Mouse (Mus musculus): ENCODE measurements around the gene Ube2q2. TPM values are rescaled to one million over a fixed set of nuclear protein-coding genes. Genes with fewer than 3 reads are reported as not detected.

The Ube2q2 gene
- total and polyA plus RNA-seq, 2 experiments from 2014 or later: 24.7 to 35.5 TPM

DNA sequence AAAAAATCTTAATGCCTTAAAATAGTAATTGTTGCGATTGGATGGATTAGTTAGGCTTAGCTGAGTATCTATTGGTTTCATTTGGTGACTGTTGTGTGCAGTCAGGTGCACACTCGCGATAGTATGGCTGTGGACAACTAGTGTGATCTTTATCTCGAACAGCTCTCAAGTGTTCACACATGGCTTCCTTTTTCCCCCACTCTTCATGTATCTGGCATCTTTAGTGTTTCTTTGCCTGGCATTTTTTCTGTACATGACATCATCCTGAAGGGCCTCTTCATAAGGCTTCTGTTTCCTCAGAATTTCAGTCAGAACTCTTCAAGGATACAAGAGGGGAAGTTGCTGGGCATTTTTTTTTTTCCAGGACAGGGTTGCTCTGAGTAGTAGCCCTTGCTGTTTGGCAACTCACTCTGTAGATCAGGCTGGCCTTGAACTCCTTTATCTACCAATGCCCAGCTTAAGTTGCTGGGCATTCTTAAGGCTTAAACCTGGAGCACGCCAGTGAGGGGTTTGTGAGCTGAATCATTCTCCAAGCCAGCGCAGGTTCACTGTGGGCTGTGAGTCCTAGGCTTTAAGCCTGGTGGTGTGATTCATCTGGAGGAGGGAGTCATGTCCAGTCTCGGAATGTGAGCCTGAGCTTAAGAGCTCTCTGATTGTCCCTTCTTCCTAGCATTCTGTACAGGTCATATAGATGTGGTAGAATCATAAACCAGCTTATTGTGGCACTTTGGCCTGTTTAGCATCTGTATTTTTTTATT, 22.2 kb downstream of the Ube2q2 start:
- no peak overlapping the region for H3K4me3 ChIP-seq (ENCODE audit: low read length)
- H3K27me3 ChIP-seq (ENCODE audit: insufficient read depth, low read length): no peaks in the 10 kb centered on the region
- DNase-seq (ENCODE audit: low spot score) (no peak), ATAC-seq (no peak)
- no peak overlapping the region for H3K9ac ChIP-seq (replicated peaks; ENCODE audit: low read length)
- no peaks in the 10 kb centered on the region for H3K9me3 ChIP-seq (ENCODE audit: low read length)
- H3K27ac ChIP-seq: no peak overlapping the region
- WGBS: 94% methylated on average over 7 of the region's 7 CpGs
- no peak overlapping the region for H3K4me2 ChIP-seq (ENCODE audit: low read depth, low read length)
- no peak for TF ChIP-seq CTCF (IDR thresholded peaks at IDR 0.05; ENCODE audit: low read depth)
- 0 out of 2 replicates have a peak, but pooled peaks cover 3% of the 10 kb centered on the region for H3K36me3 ChIP-seq (ENCODE audit: insufficient read depth, low read length)
- no peaks in the 10 kb centered on the region for H3K4me1 ChIP-seq (ENCODE audit: insufficient read depth, low read length)

DNA sequence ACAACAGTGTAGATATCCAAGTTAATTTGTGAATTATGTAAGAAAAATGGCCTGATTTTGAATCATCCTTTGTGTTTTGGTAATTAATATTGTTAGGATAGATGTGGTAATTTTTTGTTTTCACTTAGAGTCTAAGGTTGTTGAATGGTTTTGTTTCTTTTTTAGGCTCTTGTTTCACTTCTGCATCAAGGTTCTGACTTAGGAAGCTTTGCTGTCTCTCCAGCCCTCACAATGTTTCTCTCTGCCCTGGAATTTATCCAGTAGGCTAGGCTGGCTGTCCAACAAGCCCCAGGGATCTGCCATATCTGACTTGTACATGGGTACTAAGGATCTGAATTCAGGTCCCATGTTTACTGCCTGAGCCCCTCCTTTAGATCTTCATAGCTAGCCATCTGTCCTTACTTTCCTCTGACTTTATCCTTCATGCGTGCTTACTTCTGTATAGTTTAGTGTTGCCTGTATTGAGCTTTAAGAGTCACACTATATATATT, 23.6 kb downstream of the Ube2q2 start:
- H3K9ac ChIP-seq (replicated peaks; ENCODE audit: low read length): no peak overlapping the region
- TF ChIP-seq CTCF (IDR thresholded peaks at IDR 0.05; ENCODE audit: low read depth): no peak
- H3K9me3 ChIP-seq (ENCODE audit: low read length): no peaks in the 10 kb centered on the region
- ATAC-seq (no peak), DNase-seq (ENCODE audit: low spot score) (no peak)
- no peak overlapping the region for H3K4me3 ChIP-seq (ENCODE audit: low read length)
- WGBS: 93% methylated on average over 1 of the region's 1 CpGs
- no peaks in the 10 kb centered on the region for H3K36me3 ChIP-seq (ENCODE audit: insufficient read depth, low read length)
- H3K27me3 ChIP-seq (ENCODE audit: insufficient read depth, low read length): no peaks in the 10 kb centered on the region
- no peak overlapping the region for H3K27ac ChIP-seq
- no peaks in the 10 kb centered on the region for H3K4me1 ChIP-seq (ENCODE audit: insufficient read depth, low read length)
- no peak overlapping the region for H3K4me2 ChIP-seq (ENCODE audit: low read depth, low read length)

DNA sequence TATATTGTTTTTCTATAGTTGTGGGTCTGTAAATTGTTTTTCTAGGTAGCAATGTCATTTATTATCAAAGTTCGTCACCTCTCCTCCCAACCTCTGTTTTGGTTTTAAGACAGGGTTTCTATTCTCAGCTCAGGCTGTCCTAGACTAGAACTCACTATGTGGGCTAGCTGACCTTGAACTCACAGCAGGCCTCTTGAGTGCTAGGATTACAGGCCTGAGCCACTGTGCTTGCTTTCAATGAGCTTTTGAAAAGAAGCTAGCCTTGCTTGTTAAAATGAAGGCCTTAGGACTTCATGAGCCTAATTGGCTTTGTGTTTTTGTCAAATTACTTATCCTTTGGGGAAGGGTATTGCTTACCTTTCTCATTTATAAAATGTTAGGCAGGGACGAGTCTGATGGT, 25.6 kb downstream of the Ube2q2 start:
- Histone ChIP-seq H3K9ac (replicated peaks; ENCODE audit: low read length) (no peak overlapping the region), H3K27me3 (ENCODE audit: insufficient read depth, low read length) (no peaks in the 10 kb centered on the region), H3K9me3 (ENCODE audit: low read length) (no peaks in the 10 kb centered on the region), H3K4me1 (ENCODE audit: insufficient read depth, low read length) (no peaks in the 10 kb centered on the region), H3K27ac (no peak overlapping the region), H3K4me2 (ENCODE audit: low read depth, low read length) (no peak overlapping the region), H3K36me3 (ENCODE audit: insufficient read depth, low read length) (no peaks in the 10 kb centered on the region), H3K4me3 (ENCODE audit: low read length) (no peak overlapping the region)
- ATAC-seq (no peak), DNase-seq (ENCODE audit: low spot score) (no peak)
- no peak for TF ChIP-seq CTCF (IDR thresholded peaks at IDR 0.05; ENCODE audit: low read depth)
- 85% methylated on average over 2 of the region's 2 CpGs for WGBS

DNA sequence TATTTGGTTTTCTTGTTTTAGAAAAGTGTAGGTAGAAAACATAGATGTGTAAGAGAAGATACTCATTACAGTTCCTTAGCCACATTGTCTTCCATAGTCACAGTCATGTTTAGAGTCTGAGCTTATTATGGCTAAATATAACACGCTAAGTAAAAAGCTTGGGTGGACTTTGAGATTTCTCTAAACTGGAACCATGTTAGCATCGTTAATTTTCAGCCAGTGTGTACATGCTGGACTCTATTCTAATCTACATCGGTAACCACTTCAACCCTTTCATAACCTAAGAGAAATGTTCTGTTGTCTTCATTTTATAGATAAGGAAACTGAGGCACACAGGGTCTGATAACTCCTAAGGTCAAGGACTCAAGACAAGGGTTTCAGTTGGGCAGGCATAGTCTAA, 47.2 kb downstream of the Ube2q2 start:
- no peaks in the 10 kb centered on the region for H3K9me3 ChIP-seq (ENCODE audit: low read length)
- 93% methylated on average over 3 of the region's 3 CpGs for WGBS
- H3K27ac ChIP-seq: no peak overlapping the region
- TF ChIP-seq CTCF (IDR thresholded peaks at IDR 0.05; ENCODE audit: low read depth): no peak
- H3K4me3 ChIP-seq (ENCODE audit: low read length): no peak overlapping the region
- DNase-seq (ENCODE audit: low spot score) (no peak), ATAC-seq (no peak)
- H3K4me1 ChIP-seq (ENCODE audit: insufficient read depth, low read length): no peaks in the 10 kb centered on the region
- no peak overlapping the region for H3K4me2 ChIP-seq (ENCODE audit: low read depth, low read length)
- no peak overlapping the region for H3K9ac ChIP-seq (replicated peaks; ENCODE audit: low read length)
- H3K36me3 ChIP-seq (ENCODE audit: insufficient read depth, low read length): 0 out of 2 replicates have a peak, but pooled peaks cover 4% of the 10 kb centered on the region
- no peaks in the 10 kb centered on the region for H3K27me3 ChIP-seq (ENCODE audit: insufficient read depth, low read length)

DNA sequence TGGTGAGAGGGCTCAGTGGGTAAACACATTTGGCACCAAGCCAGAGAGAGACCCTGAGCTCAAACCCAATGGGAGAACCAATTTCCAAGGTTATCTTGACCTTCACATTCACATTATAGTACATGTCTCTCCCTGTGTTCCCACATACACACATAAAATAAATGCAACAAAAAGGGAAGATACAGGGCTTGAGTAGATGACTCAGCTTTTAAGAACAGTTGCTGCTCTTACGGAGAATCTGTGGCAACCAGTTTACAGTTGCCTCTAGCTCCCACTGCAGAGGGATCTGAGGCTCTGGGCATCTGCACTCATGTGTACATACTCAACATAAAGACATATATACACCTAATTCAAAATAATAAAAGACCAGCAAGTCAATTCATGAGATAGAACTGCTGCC, 49.6 kb downstream of the Ube2q2 start:
- Histone ChIP-seq H3K9me3 (ENCODE audit: low read length) (no peaks in the 10 kb centered on the region), H3K27ac (no peak overlapping the region), H3K4me3 (ENCODE audit: low read length) (no peak overlapping the region), H3K4me1 (ENCODE audit: insufficient read depth, low read length) (no peaks in the 10 kb centered on the region), H3K9ac (replicated peaks; ENCODE audit: low read length) (no peak overlapping the region), H3K27me3 (ENCODE audit: insufficient read depth, low read length) (no peaks in the 10 kb centered on the region), H3K4me2 (ENCODE audit: low read depth, low read length) (no peak overlapping the region), H3K36me3 (ENCODE audit: insufficient read depth, low read length) (no peaks in the 10 kb centered on the region)
- ATAC-seq (no peak), DNase-seq (ENCODE audit: low spot score) (no peak)
- TF ChIP-seq CTCF (IDR thresholded peaks at IDR 0.05; ENCODE audit: low read depth): no peak
- 92% methylated on average over 1 of the region's 1 CpGs for WGBS

DNA sequence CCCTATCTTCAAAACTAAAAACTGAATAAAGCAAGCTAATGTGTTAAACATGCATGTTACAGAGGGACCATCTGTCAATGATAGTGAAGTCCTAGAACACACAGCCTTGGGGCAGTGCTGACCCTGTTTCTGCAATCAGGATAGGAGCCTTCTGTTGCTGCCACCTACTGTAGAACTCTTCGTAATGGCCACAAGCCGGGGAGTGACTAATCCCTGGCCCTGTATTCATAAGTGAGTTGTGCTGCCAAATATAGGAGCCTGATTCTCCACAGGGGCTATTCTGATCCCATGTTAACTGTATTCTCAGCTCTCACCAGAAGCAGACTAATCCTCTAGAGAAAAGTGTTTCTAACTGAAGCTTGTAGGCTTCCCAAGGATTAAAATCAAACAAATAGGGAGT, 50.7 kb downstream of the Ube2q2 start:
- Histone ChIP-seq H3K27me3 (ENCODE audit: insufficient read depth, low read length) (no peaks in the 10 kb centered on the region), H3K4me2 (ENCODE audit: low read depth, low read length) (no peak overlapping the region), H3K4me3 (ENCODE audit: low read length) (no peak overlapping the region), H3K9me3 (ENCODE audit: low read length) (no peaks in the 10 kb centered on the region), H3K4me1 (ENCODE audit: insufficient read depth, low read length) (no peaks in the 10 kb centered on the region), H3K27ac (no peak overlapping the region), H3K36me3 (ENCODE audit: insufficient read depth, low read length) (peaks cover 5% of the 10 kb centered on the region; the same call in 1 of the 2 replicates), H3K9ac (replicated peaks; ENCODE audit: low read length) (no peak overlapping the region)
- ATAC-seq: no peak
- TF ChIP-seq CTCF (IDR thresholded peaks at IDR 0.05; ENCODE audit: low read depth): peak; percentile 32
- DNase-seq (ENCODE audit: low spot score): peak; percentile 31
- WGBS: 59% methylated on average over 2 of the region's 2 CpGs

DNA sequence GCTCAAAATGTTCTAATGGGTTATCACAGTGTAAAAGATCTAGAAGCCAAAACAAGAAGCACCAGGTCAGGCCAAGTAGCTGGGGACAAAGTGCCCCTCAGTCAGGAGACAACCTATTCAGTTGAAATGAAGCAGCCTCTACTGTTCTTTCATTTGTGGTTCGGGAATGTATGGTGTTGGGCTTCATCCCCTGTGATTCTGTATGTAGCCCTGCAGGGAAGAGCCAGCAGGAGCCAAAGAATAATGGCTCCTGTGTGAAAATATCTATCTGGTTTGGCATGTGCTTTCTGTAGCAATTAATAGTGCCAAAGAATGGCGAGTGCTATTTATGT, 59.8 kb downstream of the Ube2q2 start:
- no peak for DNase-seq (ENCODE audit: low spot score)
- H3K27me3 ChIP-seq (ENCODE audit: insufficient read depth, low read length): no peaks in the 10 kb centered on the region
- peak overlapping the region; percentile 91 for H3K4me3 ChIP-seq (ENCODE audit: low read length)
- WGBS: 0% methylated on average over 2 of the region's 2 CpGs
- H3K27ac ChIP-seq: peak overlapping the region; percentile 82
- H3K9me3 ChIP-seq (ENCODE audit: low read length): no peaks in the 10 kb centered on the region
- no peak for TF ChIP-seq CTCF (IDR thresholded peaks at IDR 0.05; ENCODE audit: low read depth)
- H3K9ac ChIP-seq (replicated peaks; ENCODE audit: low read length): peak overlapping the region; percentile 89
- H3K4me1 ChIP-seq (ENCODE audit: insufficient read depth, low read length): peaks cover 10% of the 10 kb centered on the region
- peak overlapping the region; percentile 82 for H3K4me2 ChIP-seq (ENCODE audit: low read depth, low read length)
- peaks cover 8% of the 10 kb centered on the region; the same call in 1 of the 2 replicates for H3K36me3 ChIP-seq (ENCODE audit: insufficient read depth, low read length)
- ATAC-seq: peak; percentile 61
